Mouse (Mus musculus): ENCODE results near the gene Camta1. TPM values are rescaled to one million over a fixed set of nuclear protein-coding genes. Genes with fewer than 3 reads are reported as not detected.
A peak's percentile ranks its signal among the peaks of the same experiment; 100 is the strongest.

Camta1 gene
- polyA plus RNA-seq, 1 experiment from 2014 or later = 81.8 TPM

GRCm38 (mm10) chr4:151604481-151604880 is 257.2 kb downstream of the Camta1 start:
- H3K4me3 ChIP-seq (replicated peaks; ENCODE audit: low read length) = no peak overlapping the region
- no peak overlapping the region for H3K27ac ChIP-seq (ENCODE audit: low read length)
- H3K9me3 ChIP-seq (replicated peaks; ENCODE audit: control insufficient read depth, low read length) = no peaks in the 10 kb centered on the region
- no peak overlapping the region for H3K4me2 ChIP-seq (ENCODE audit: low read depth, low read length)
- peak; percentile 93 for ATAC-seq (ENCODE audit: insufficient read depth, low FRiP score)
- H3K4me1 ChIP-seq (ENCODE audit: control insufficient read depth, insufficient read depth, low read length) = no peaks in the 10 kb centered on the region
- H3K9ac ChIP-seq (ENCODE audit: low read length) = no peak overlapping the region
- 7% methylated on average over 16 of the region's 16 CpGs for WGBS
- no peaks in the 10 kb centered on the region for H3K27me3 ChIP-seq (ENCODE audit: control insufficient read depth, insufficient read depth, low read length)
- no peaks in the 10 kb centered on the region for H3K36me3 ChIP-seq (ENCODE audit: control insufficient read depth, insufficient read depth, low read length)

- Histone ChIP-seq H3K4me1 (ENCODE audit: control insufficient read depth, insufficient read depth, low read length) (no peaks in the 10 kb centered on the region), H3K36me3 (ENCODE audit: control insufficient read depth, insufficient read depth, low read length) (no peaks in the 10 kb centered on the region), H3K27me3 (ENCODE audit: control insufficient read depth, insufficient read depth, low read length) (no peaks in the 10 kb centered on the region), H3K4me3 (replicated peaks; ENCODE audit: low read length) (no peak overlapping the region), H3K27ac (ENCODE audit: low read length) (no peak overlapping the region), H3K9me3 (replicated peaks; ENCODE audit: control insufficient read depth, low read length) (no peaks in the 10 kb centered on the region), H3K4me2 (ENCODE audit: low read depth, low read length) (no peak overlapping the region), H3K9ac (ENCODE audit: low read length) (no peak overlapping the region)
- ATAC-seq (ENCODE audit: insufficient read depth, low FRiP score) = no peak
- WGBS = 85% methylated on average over 9 of the region's 9 CpGs
These were observed 258.1 kb downstream of the Camta1 start for GRCm38 (mm10) chr4:151603586-151603985.

- H3K36me3 ChIP-seq (ENCODE audit: control insufficient read depth, insufficient read depth, low read length) = no peaks in the 10 kb centered on the region
These were observed 266.6 kb downstream of the Camta1 start for GRCm38 (mm10) chr4:151595116-151595515.

GRCm38 (mm10) chr4:151593042-151593441 is 268.6 kb downstream of the Camta1 start:
- ATAC-seq (ENCODE audit: insufficient read depth, low FRiP score) = no peak
- 70% methylated on average over 7 of the region's 7 CpGs for WGBS
- no peak overlapping the region for H3K4me3 ChIP-seq (replicated peaks; ENCODE audit: low read length)
- no peak overlapping the region for H3K27ac ChIP-seq (ENCODE audit: low read length)
- no peaks in the 10 kb centered on the region for H3K27me3 ChIP-seq (ENCODE audit: control insufficient read depth, insufficient read depth, low read length)
- H3K36me3 ChIP-seq (ENCODE audit: control insufficient read depth, insufficient read depth, low read length) = no peaks in the 10 kb centered on the region
- no peaks in the 10 kb centered on the region for H3K4me1 ChIP-seq (ENCODE audit: control insufficient read depth, insufficient read depth, low read length)
- no peak overlapping the region for H3K4me2 ChIP-seq (ENCODE audit: low read depth, low read length)
- no peak overlapping the region for H3K9ac ChIP-seq (ENCODE audit: low read length)
- H3K9me3 ChIP-seq (replicated peaks; ENCODE audit: control insufficient read depth, low read length) = no peaks in the 10 kb centered on the region

More at GRCm38 (mm10) chr4:151595116-151595515, 266.6 kb downstream of the Camta1 start:
- no peak overlapping the region for H3K4me3 ChIP-seq (replicated peaks; ENCODE audit: low read length)
- no peak overlapping the region for H3K27ac ChIP-seq (ENCODE audit: low read length)
- no peak overlapping the region for H3K9ac ChIP-seq (ENCODE audit: low read length)
- no peaks in the 10 kb centered on the region for H3K4me1 ChIP-seq (ENCODE audit: control insufficient read depth, insufficient read depth, low read length)
- no peak overlapping the region for H3K4me2 ChIP-seq (ENCODE audit: low read depth, low read length)
- ATAC-seq (ENCODE audit: insufficient read depth, low FRiP score) = no peak
- 53% methylated on average over 8 of the region's 8 CpGs for WGBS
- H3K27me3 ChIP-seq (ENCODE audit: control insufficient read depth, insufficient read depth, low read length) = no peaks in the 10 kb centered on the region
- H3K9me3 ChIP-seq (replicated peaks; ENCODE audit: control insufficient read depth, low read length) = no peaks in the 10 kb centered on the region

GRCm38 (mm10) chr4:151586074-151586473 is 275.6 kb downstream of the Camta1 start:
- Histone ChIP-seq H3K4me3 (replicated peaks; ENCODE audit: low read length) (no peak overlapping the region), H3K9ac (ENCODE audit: low read length) (no peak overlapping the region), H3K4me2 (ENCODE audit: low read depth, low read length) (no peak overlapping the region), H3K36me3 (ENCODE audit: control insufficient read depth, insufficient read depth, low read length) (no peaks in the 10 kb centered on the region), H3K9me3 (replicated peaks; ENCODE audit: control insufficient read depth, low read length) (no peaks in the 10 kb centered on the region), H3K4me1 (ENCODE audit: control insufficient read depth, insufficient read depth, low read length) (no peaks in the 10 kb centered on the region), H3K27me3 (ENCODE audit: control insufficient read depth, insufficient read depth, low read length) (no peaks in the 10 kb centered on the region), H3K27ac (ENCODE audit: low read length) (no peak overlapping the region)
- ATAC-seq (ENCODE audit: insufficient read depth, low FRiP score) = no peak
- 78% methylated on average over 9 of the region's 9 CpGs for WGBS

- H3K27me3 ChIP-seq (ENCODE audit: control insufficient read depth, insufficient read depth, low read length) = no peaks in the 10 kb centered on the region
- H3K36me3 ChIP-seq (ENCODE audit: control insufficient read depth, insufficient read depth, low read length) = no peaks in the 10 kb centered on the region
- H3K9ac ChIP-seq (ENCODE audit: low read length) = no peak overlapping the region
- H3K9me3 ChIP-seq (replicated peaks; ENCODE audit: control insufficient read depth, low read length) = no peaks in the 10 kb centered on the region
- no peaks in the 10 kb centered on the region for H3K4me1 ChIP-seq (ENCODE audit: control insufficient read depth, insufficient read depth, low read length)
- H3K27ac ChIP-seq (ENCODE audit: low read length) = no peak overlapping the region
- ATAC-seq (ENCODE audit: insufficient read depth, low FRiP score) = no peak
- no peak overlapping the region for H3K4me3 ChIP-seq (replicated peaks; ENCODE audit: low read length)
- H3K4me2 ChIP-seq (ENCODE audit: low read depth, low read length) = no peak overlapping the region
- whole genome bisulfite sequencing = 69% methylated on average over 3 of the region's 3 CpGs
These were observed 283.7 kb downstream of the Camta1 start for GRCm38 (mm10) chr4:151577961-151578360.

GRCm38 (mm10) chr4:151576291-151577108 is 285.2 kb downstream of the Camta1 start:
- no peaks in the 10 kb centered on the region for H3K4me1 ChIP-seq (ENCODE audit: control insufficient read depth, insufficient read depth, low read length)
- H3K36me3 ChIP-seq (ENCODE audit: control insufficient read depth, insufficient read depth, low read length) = no peaks in the 10 kb centered on the region
- no peak overlapping the region for H3K4me3 ChIP-seq (replicated peaks; ENCODE audit: low read length)
- H3K27ac ChIP-seq (ENCODE audit: low read length) = no peak overlapping the region
- WGBS = 69% methylated on average over 15 of the region's 15 CpGs
- no peaks in the 10 kb centered on the region for H3K27me3 ChIP-seq (ENCODE audit: control insufficient read depth, insufficient read depth, low read length)
- no peak for ATAC-seq (ENCODE audit: insufficient read depth, low FRiP score)
- H3K9ac ChIP-seq (ENCODE audit: low read length) = no peak overlapping the region
- no peak overlapping the region for H3K4me2 ChIP-seq (ENCODE audit: low read depth, low read length)
- no peaks in the 10 kb centered on the region for H3K9me3 ChIP-seq (replicated peaks; ENCODE audit: control insufficient read depth, low read length)

- no peaks in the 10 kb centered on the region for H3K27me3 ChIP-seq (ENCODE audit: control insufficient read depth, insufficient read depth, low read length)
- no peak for ATAC-seq (ENCODE audit: insufficient read depth, low FRiP score)
- WGBS = 63% methylated on average over 5 of the region's 5 CpGs
These were observed 289.0 kb downstream of the Camta1 start for GRCm38 (mm10) chr4:151572716-151573115.

GRCm38 (mm10) chr4:151569586-151569985 is 292.1 kb downstream of the Camta1 start:
- H3K4me3 ChIP-seq (replicated peaks; ENCODE audit: low read length) = no peak overlapping the region
- H3K9me3 ChIP-seq (replicated peaks; ENCODE audit: control insufficient read depth, low read length) = no peaks in the 10 kb centered on the region
- H3K4me2 ChIP-seq (ENCODE audit: low read depth, low read length) = no peak overlapping the region
- no peak overlapping the region for H3K9ac ChIP-seq (ENCODE audit: low read length)
- no peak for ATAC-seq (ENCODE audit: insufficient read depth, low FRiP score)
- no peaks in the 10 kb centered on the region for H3K36me3 ChIP-seq (ENCODE audit: control insufficient read depth, insufficient read depth, low read length)
- 77% methylated on average over 3 of the region's 3 CpGs for WGBS
- H3K4me1 ChIP-seq (ENCODE audit: control insufficient read depth, insufficient read depth, low read length) = no peaks in the 10 kb centered on the region
- H3K27me3 ChIP-seq (ENCODE audit: control insufficient read depth, insufficient read depth, low read length) = no peaks in the 10 kb centered on the region
- no peak overlapping the region for H3K27ac ChIP-seq (ENCODE audit: low read length)

More at GRCm38 (mm10) chr4:151572716-151573115, 289.0 kb downstream of the Camta1 start:
- no peak overlapping the region for H3K9ac ChIP-seq (ENCODE audit: low read length)
- no peaks in the 10 kb centered on the region for H3K9me3 ChIP-seq (replicated peaks; ENCODE audit: control insufficient read depth, low read length)
- no peaks in the 10 kb centered on the region for H3K36me3 ChIP-seq (ENCODE audit: control insufficient read depth, insufficient read depth, low read length)
- no peak overlapping the region for H3K27ac ChIP-seq (ENCODE audit: low read length)
- no peak overlapping the region for H3K4me3 ChIP-seq (replicated peaks; ENCODE audit: low read length)
- H3K4me1 ChIP-seq (ENCODE audit: control insufficient read depth, insufficient read depth, low read length) = no peaks in the 10 kb centered on the region
- no peak overlapping the region for H3K4me2 ChIP-seq (ENCODE audit: low read depth, low read length)
